Mouse (Mus musculus) urinary bladder, postnatal 0 days (tissue): Measurements from ENCODE around the gene Reg3a. TPM values are rescaled to one million over a fixed set of nuclear protein-coding genes. Genes with fewer than 3 reads are reported as not detected.

ENCODE experiments used
- polyA plus RNA-seq: library from polyadenylated mRNA; unstranded; fragments of >200 nt; fragmentation: Nextera tagmentation; extraction: Ambion mirVana; gene quantifications from 2 replicates; pipeline ENCODE4 v1.2.1, GENCODE M21; 2015

Reg3a gene
- polyA plus RNA-seq = not detected in 2 replicates

DNA sequence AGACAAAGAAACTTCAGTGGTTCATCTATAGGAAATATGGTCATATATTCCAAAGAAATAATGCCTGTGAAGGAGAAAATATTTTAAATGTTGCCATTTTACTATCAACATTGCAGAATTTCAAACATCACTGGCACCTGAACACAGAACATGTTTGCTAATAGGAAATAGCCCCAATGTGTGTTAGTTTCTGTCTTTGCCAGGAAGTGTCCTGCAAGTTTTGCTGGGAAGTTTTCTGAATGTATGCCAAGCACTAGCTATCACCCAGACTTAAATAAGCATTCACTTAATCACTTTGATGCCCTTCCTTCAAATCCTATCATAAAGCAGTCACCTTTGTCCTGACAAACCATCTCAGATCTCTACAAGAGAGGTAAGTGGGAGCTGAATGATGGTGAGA is at the start of gene Reg3a:
Reg3a (plus strand) TSS at position 301 of the 400 bp plus-strand sequence.

DNA sequence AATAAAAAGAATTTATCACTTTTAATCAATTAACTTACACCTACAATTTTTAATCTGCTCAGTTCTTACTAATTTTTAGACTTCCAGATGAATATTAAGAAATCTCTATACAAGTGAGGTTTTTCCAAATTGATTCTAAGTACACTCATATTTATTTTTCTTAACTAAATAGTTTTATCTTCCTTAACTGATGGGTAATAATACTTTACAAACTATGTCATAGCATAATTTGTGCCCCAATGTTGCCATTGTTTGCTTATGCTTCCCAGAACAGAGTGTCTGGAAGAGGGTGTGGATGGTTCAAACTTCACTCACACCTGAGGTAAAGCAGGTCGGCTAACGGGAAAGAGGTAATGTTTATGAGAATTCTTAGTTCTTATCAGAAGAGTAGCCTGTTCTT is 10.2 kb upstream of the Reg3a start, which contains the start of gene Reg3b:
Reg3b (plus strand) TSS at position 301 of the 400 bp plus-strand sequence.

DNA sequence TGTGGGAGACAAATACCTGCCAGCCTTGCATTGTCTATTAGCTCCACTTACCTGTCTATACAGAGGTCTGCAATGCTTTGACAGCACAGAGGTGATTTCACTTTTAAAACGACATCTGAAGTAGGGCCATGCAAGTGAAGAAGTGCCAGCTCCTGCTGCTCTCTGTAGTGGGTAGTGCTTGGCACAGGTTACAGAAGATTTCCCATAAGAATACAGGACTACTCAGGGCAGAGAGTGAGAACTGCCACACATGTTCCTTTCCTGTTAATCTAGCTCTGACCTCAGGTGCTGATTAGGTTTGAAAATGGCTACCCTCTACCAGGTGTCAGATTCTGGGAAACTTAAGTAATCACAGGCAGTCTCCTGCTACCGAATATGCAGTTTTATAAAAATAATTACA is 1.7 kb upstream of the Reg3a start, which contains the start of gene Reg3d:
Reg3d (minus strand) TSS at position 101 of the 400 bp plus-strand sequence.

DNA sequence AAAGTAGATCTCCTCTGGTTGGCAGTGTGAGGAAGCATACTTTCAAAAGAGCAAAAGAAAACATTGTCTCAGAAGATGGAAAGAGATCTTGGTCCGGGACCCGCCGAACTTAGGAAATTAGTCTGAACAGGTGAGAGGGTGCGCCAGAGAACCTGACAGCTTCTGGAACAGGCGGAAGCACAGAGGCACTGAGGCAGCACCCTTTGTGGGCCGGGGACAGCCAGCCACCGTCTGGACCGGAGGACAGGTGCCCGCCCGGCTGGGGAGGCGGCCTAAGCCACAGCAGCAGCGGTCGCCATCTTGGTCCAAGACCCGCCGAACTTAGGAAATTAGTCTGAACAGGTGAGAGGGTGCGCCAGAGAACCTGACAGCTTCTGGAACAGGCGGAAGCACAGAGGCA is 14.8 kb downstream of the Reg3a start, which contains the start of gene Reg2:
Reg2 (plus strand) TSS at position 301 of the 400 bp plus-strand sequence.

DNA sequence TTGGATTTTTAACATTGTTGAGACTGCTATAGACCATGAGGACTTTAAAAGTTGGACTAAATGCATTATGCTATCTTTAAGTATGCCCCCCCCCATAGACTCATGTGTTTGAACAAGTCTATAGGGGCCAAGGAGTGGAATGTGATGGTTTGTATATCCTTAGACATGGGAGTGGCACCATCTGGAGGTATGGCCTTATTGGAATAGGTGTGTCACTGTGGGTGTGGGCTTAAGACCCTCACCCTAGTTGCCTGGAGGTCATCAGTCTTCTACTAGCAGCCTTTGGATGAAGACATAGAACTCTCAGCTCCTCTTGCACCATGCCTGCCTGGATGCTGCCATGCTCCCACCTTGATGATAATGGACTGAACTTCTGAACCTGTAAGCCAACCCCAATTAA is 41.9 kb downstream of the Reg3a start, which contains the start of gene Reg1:
Reg1 (plus strand) TSS at position 301 of the 400 bp plus-strand sequence.

Other genes starting within 250 kb of the Reg3a start
- gene Reg3b, start 10.1 kb upstream of the Reg3a start, polyA plus RNA-seq = not detected in 2 replicates
- gene Reg3d, start 1.8 kb upstream of the Reg3a start, polyA plus RNA-seq = not detected in 2 replicates
- gene Reg2, start 14.9 kb downstream of the Reg3a start, polyA plus RNA-seq = not detected in 2 replicates
- not detected in 2 replicates for gene Reg1, start 42.0 kb downstream of the Reg3a start, polyA plus RNA-seq
- 0.23 and 0.36 TPM in 2 replicates for gene Reg3g, start 88.2 kb downstream of the Reg3a start, polyA plus RNA-seq